Comparison of ENCODE assay signal across 8 mouse cellular contexts in genomic region chr7:134224741-134225612, GRCm38 (mm10). TPM values are rescaled to one million over a fixed set of nuclear protein-coding genes. Genes with fewer than 3 reads are reported as not detected.
A peak's percentile ranks its signal among the peaks of the same experiment; 100 is the strongest.
DNase-seq lines count a peak whose midpoint lies in the region; ATAC-seq and TF ChIP-seq lines count a peak whose summit lies in the region.

No protein-coding gene starts in this region.

- peak overlapping the region; percentile 59 for H3K4me3 ChIP-seq in embryonic facial prominence, embryonic 11.5 days (ENCODE audit: low read depth, low read length)
- H3K4me3 ChIP-seq in limb, embryonic 12.5 days (replicated peaks) = peak overlapping the region; percentile 66
- H3K4me3 ChIP-seq in midbrain, postnatal 0 days (ENCODE audit: low read depth, low read length) = peak overlapping the region; percentile 70

- no peak overlapping the region for H3K27ac ChIP-seq in embryonic facial prominence, embryonic 11.5 days (replicated peaks; ENCODE audit: low read depth, low read length)
- peak overlapping the region; percentile 66 for H3K27ac ChIP-seq in limb, embryonic 12.5 days
- peak overlapping the region; percentile 26; the same call in 1 of the 2 replicates for H3K27ac ChIP-seq in midbrain, postnatal 0 days (ENCODE audit: low read depth, low read length)

- under 1% methylated on average over 85 of the region's 90 CpGs for WGBS in embryonic facial prominence, embryonic 11.5 days
- WGBS in limb, embryonic 12.5 days = under 1% methylated on average over 86 of the region's 90 CpGs
- WGBS in midbrain, postnatal 0 days = under 1% methylated on average over 71 of the region's 90 CpGs

- no peak for ATAC-seq in CD4-positive, CD25-positive, alpha-beta regulatory T cell, adult 4 months
- ATAC-seq in embryonic facial prominence, embryonic 11.5 days (replicated peaks; ENCODE audit: insufficient number of reproducible peaks, low FRiP score, low TSS enrichment, low read depth) = peak; percentile 68
- ATAC-seq in limb, embryonic 12.5 days (ENCODE audit: insufficient number of reproducible peaks, insufficient read depth, low FRiP score, low TSS enrichment, low read depth) = peak; percentile 40
- ATAC-seq in midbrain, postnatal 0 days (ENCODE audit: low FRiP score) = peak; percentile 62

- no peaks in the 10 kb centered on the region for H3K36me3 ChIP-seq in embryonic facial prominence, embryonic 11.5 days (replicated peaks; ENCODE audit: control insufficient read depth, insufficient read depth, low read depth, low read length)
- no peaks in the 10 kb centered on the region for H3K36me3 ChIP-seq in limb, embryonic 12.5 days
- H3K36me3 ChIP-seq in midbrain, postnatal 0 days (ENCODE audit: insufficient read depth, low read length) = no peaks in the 10 kb centered on the region

- peak; percentile 2 for DNase-seq in CD4-positive, CD25-positive, alpha-beta regulatory T cell, adult 2 months (ENCODE audit: low read depth, low spot score)
- peak; percentile 53 for DNase-seq in embryonic facial prominence, embryonic 11.5 days (ENCODE audit: low spot score)
- peak; percentile 68 to 73 for DNase-seq in heart, adult 18-20 months
- DNase-seq in kidney, adult 18-20 months = peak; percentile 63
- DNase-seq in midbrain, postnatal 0 days (ENCODE audit: low spot score) = peak; percentile 72
- DNase-seq in thymus, postnatal 14 days = peak; percentile 57

- peak overlapping the region; percentile 66 for H3K9ac ChIP-seq in embryonic facial prominence, embryonic 11.5 days (replicated peaks; ENCODE audit: low read length)
- H3K9ac ChIP-seq in limb, embryonic 12.5 days (replicated peaks) = peak overlapping the region; percentile 71
- peak overlapping the region; percentile 55 for H3K9ac ChIP-seq in midbrain, postnatal 0 days (replicated peaks; ENCODE audit: low read length, poor library complexity, severe bottlenecking)

- peak overlapping the region; percentile 97 for H3K4me2 ChIP-seq in embryonic facial prominence, embryonic 11.5 days (ENCODE audit: low read depth, low read length)
- H3K4me2 ChIP-seq in limb, embryonic 12.5 days = peak overlapping the region; percentile 98
- peak overlapping the region; percentile 99 for H3K4me2 ChIP-seq in midbrain, postnatal 0 days (ENCODE audit: low read depth, low read length, poor library complexity, severe bottlenecking)

- no peaks in the 10 kb centered on the region for H3K4me1 ChIP-seq in embryonic facial prominence, embryonic 11.5 days (ENCODE audit: control insufficient read depth, insufficient read depth, low read length)
- peaks cover 21% of the 10 kb centered on the region for H3K4me1 ChIP-seq in limb, embryonic 12.5 days (replicated peaks)
- peaks cover 7% of the 10 kb centered on the region for H3K4me1 ChIP-seq in midbrain, postnatal 0 days (ENCODE audit: insufficient read depth, low read length)

- no peaks in the 10 kb centered on the region for H3K9me3 ChIP-seq in embryonic facial prominence, embryonic 11.5 days (replicated peaks; ENCODE audit: control insufficient read depth, low read length)
- H3K9me3 ChIP-seq in limb, embryonic 12.5 days = no peaks in the 10 kb centered on the region
- no peaks in the 10 kb centered on the region for H3K9me3 ChIP-seq in midbrain, postnatal 0 days (ENCODE audit: low read length)

- TF ChIP-seq CTCF in midbrain, postnatal 0 days (IDR thresholded peaks at IDR 0.05) = no peak

- H3K27me3 ChIP-seq in embryonic facial prominence, embryonic 11.5 days (ENCODE audit: control insufficient read depth, insufficient read depth, low read length) = peaks cover 2% of the 10 kb centered on the region; the same call in 1 of the 2 replicates
- H3K27me3 ChIP-seq in limb, embryonic 12.5 days = peaks cover 37% of the 10 kb centered on the region
- H3K27me3 ChIP-seq in midbrain, postnatal 0 days (ENCODE audit: insufficient read depth, low read length) = peaks cover 5% of the 10 kb centered on the region; the same call in 1 of the 2 replicates

RNA-seq across cellular contexts. Expression of gene Adam12, which starts 7.0 kb away (rescaled TPM):
- 1 to 10 TPM; 1.2 to 2.2 TPM for polyA plus RNA-seq in CD4-positive, CD25-positive, alpha-beta regulatory T cell, adult 4 months (2017; shearing (Covaris generic))
- 3.6 and 4.8 TPM in 2 replicates for polyA plus RNA-seq in embryonic facial prominence, embryonic 11.5 days (2014; fragmentation: Nextera tagmentation; extraction: Ambion mirVana)
- total RNA-seq in heart, adult 18-20 months (2021) = 1 to 10 TPM in 1 of 2 experiments, under 1 TPM in 1; 0.42 to 2.1 TPM
- polyA plus RNA-seq in limb, embryonic 12.5 days (2016; fragmentation: Nextera tagmentation; extraction: Ambion mirVana) = 2.9 and 4.9 TPM in 2 replicates
- total RNA-seq in midbrain, postnatal 0 days (2014; rRNA removed) = 12.8 and 18.5 TPM in 2 replicates
- polyA plus RNA-seq in midbrain, postnatal 0 days (2015; fragmentation: Nextera tagmentation; extraction: Ambion mirVana) = 2.0 and 3.5 TPM in 2 replicates

Comparison
In these comparisons a context has a peak if more than half of its experiments do, and no peak if none do; other contexts are left out.
1. DNase-seq: peak in every context shown above with its lines; median percentile 72 in midbrain, postnatal 0 days; 70 in heart, adult 18-20 months; 63 in kidney, adult 18-20 months; 57 in thymus, postnatal 14 days; 53 in embryonic facial prominence, embryonic 11.5 days; 2 in CD4-positive, CD25-positive, alpha-beta regulatory T cell, adult 2 months.